Mouse (Mus musculus) heart, embryonic 15.5 days (tissue): Measurements from ENCODE around the gene Pdpk1. TPM values are rescaled to one million over a fixed set of nuclear protein-coding genes. Genes with fewer than 3 reads are reported as not detected.
A peak's percentile ranks its signal among the peaks of the same experiment; 100 is the strongest.
"Not testable (repeated sequence)": the region's sequence is repeated elsewhere in the genome, so short reads cannot be mapped to it uniquely, and the experiment has no call there.

Source experiments
- ATAC-seq: fragments of 200-750 bp; cut with Nextera tagmentation; replicated peaks from 2 replicates; pipeline ENCODE4 v1.8.0; 2017; ENCODE audit warnings: low read depth, moderate TSS enrichment; ENCODE audit not compliant: insufficient number of reproducible peaks, insufficient read depth, low FRiP score
- H3K27ac ChIP-seq: fragments of 300-500 bp; sonication (generic); 2 replicates; pipeline ENCODE4 v1.5.1; 2015; ENCODE audit warnings: mild to moderate bottlenecking, inconsistent platforms
- H3K27me3 ChIP-seq: fragments of 300-500 bp; sonication (generic); 2 replicates; pipeline ENCODE4 v1.6.1; 2015; ENCODE audit warnings: inconsistent platforms
- H3K36me3 ChIP-seq: fragments of 300-500 bp; sonication (generic); 2 replicates; pipeline ENCODE4 v1.6.1; 2015; ENCODE audit warnings: mild to moderate bottlenecking, inconsistent platforms
- H3K4me1 ChIP-seq: fragments of 300-500 bp; sonication (generic); replicated peaks from 2 replicates; pipeline ENCODE4 v1.6.1; 2015; ENCODE audit warnings: inconsistent platforms
- H3K4me2 ChIP-seq: fragments of 300-500 bp; sonication (generic); 2 replicates; pipeline ENCODE4 v1.6.1; 2015; ENCODE audit warnings: inconsistent platforms, mild to moderate bottlenecking, moderate library complexity
- H3K4me3 ChIP-seq: fragments of 300-500 bp; sonication (generic); 2 replicates; pipeline ENCODE4 v1.5.1; 2015; ENCODE audit warnings: mild to moderate bottlenecking, inconsistent platforms
- H3K9ac ChIP-seq: fragments of 300-500 bp; sonication (generic); 2 replicates; pipeline ENCODE4 v1.6.1; 2015; ENCODE audit warnings: mild to moderate bottlenecking, inconsistent platforms
- H3K9me3 ChIP-seq: fragments of 300-500 bp; sonication (generic); replicated peaks from 2 replicates; pipeline ENCODE4 v1.6.1; 2016; ENCODE audit warnings: inconsistent platforms
- WGBS: fragments of 180-500 bp; shearing (Covaris S2); methylation state at CpG from one replicate; pipeline ENCODE4 v1.1.7; 2015; ENCODE audit warnings: mixed read lengths; 5-methylcytosine and 5-hydroxymethylcytosine counted together
- polyA plus RNA-seq: library from polyadenylated mRNA; unstranded; fragments of >200 nt; fragmentation: Nextera tagmentation; extraction: Ambion mirVana; gene quantifications from 2 replicates; pipeline ENCODE4 v1.2.1, GENCODE M21; 2015

Pdpk1 gene
- polyA plus RNA-seq, 1 experiment from 2014 or later: 39.5 TPM

DNA sequence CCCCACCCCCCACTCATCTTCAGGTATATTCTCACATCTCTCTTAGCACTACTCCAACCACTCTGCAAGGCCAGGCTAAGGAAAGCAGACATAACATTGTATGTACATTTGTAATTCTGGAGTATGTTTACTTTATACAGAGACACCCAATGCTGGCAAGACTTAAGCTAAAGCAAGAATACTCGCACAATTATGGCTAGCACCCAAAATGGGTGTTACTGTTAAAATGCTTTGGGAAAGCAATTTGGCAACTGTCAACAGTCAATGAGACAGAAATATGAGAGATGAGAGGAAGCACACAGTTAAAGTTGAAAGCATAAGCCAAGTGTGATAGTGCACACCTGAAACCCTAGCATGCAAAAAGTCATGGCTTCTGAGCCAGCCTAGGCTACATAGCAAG is 39.5 kb downstream of the Pdpk1 start:
- 84% methylated on average over 1 of the region's 1 CpGs for WGBS
- no peak overlapping the region for H3K4me2 ChIP-seq
- peaks cover 9% of the 10 kb centered on the region; the same call in 1 of the 2 replicates for H3K36me3 ChIP-seq
- no peak overlapping the region for H3K27ac ChIP-seq
- no peak for ATAC-seq
- peaks cover 11% of the 10 kb centered on the region; the same call in 1 of the 2 replicates for H3K4me1 ChIP-seq
- H3K27me3 ChIP-seq: no peaks in the 10 kb centered on the region
- H3K4me3 ChIP-seq: no peak overlapping the region
- no peak overlapping the region for H3K9ac ChIP-seq
- no peaks in the 10 kb centered on the region for H3K9me3 ChIP-seq

GRCm38 (mm10) chr17:24108896-24109295 is 41.8 kb downstream of the Pdpk1 start:
- H3K9me3 ChIP-seq: no peaks in the 10 kb centered on the region
- ATAC-seq: peak; percentile 72
- peak overlapping the region; percentile 67 for H3K27ac ChIP-seq
- no peak overlapping the region for H3K9ac ChIP-seq
- H3K27me3 ChIP-seq: no peaks in the 10 kb centered on the region
- WGBS: 18% methylated on average over 1 of the region's 1 CpGs
- H3K4me3 ChIP-seq: no peak overlapping the region
- H3K36me3 ChIP-seq: peaks cover 27% of the 10 kb centered on the region
- H3K4me1 ChIP-seq: 0 out of 2 replicates have a peak, but pooled peaks cover 8% of the 10 kb centered on the region
- no peak overlapping the region for H3K4me2 ChIP-seq

- Histone ChIP-seq H3K27me3 (no peaks in the 10 kb centered on the region), H3K4me1 (0 out of 2 replicates have a peak, but pooled peaks cover 8% of the 10 kb centered on the region), H3K9me3 (no peaks in the 10 kb centered on the region), H3K9ac (no peak overlapping the region), H3K36me3 (peaks cover 48% of the 10 kb centered on the region), H3K4me3 (no peak overlapping the region), H3K4me2 (no peak overlapping the region), H3K27ac (no peak overlapping the region)
- 90% methylated on average over 2 of the region's 2 CpGs for WGBS
- no peak for ATAC-seq
Observed at GRCm38 (mm10) chr17:24105111-24105510, 45.6 kb downstream of the Pdpk1 start.

DNA sequence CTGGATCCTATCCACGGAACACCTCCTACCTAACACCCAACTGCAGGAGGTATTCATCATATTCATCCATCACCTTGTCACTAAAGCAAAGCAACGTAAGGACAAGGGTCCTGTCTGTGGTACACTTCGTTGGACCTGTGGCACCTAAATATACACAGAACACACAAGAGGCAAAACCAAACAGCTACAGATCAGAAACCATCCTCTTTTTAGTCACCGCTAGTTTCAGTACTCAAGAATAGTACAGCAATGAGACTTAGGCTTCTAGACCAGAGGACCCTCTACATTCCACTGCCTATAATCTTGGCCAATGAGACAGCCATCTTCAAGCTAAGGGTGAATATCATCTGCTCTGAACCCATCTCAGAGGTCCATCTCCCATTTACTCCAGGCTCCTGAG is 52.4 kb downstream of the Pdpk1 start:
- no peak for ATAC-seq
- Histone ChIP-seq H3K9ac (no peak overlapping the region), H3K27me3 (no peaks in the 10 kb centered on the region), H3K27ac (no peak overlapping the region), H3K4me1 (no peaks in the 10 kb centered on the region), H3K4me2 (no peak overlapping the region), H3K4me3 (no peak overlapping the region), H3K36me3 (peaks cover 45% of the 10 kb centered on the region), H3K9me3 (no peaks in the 10 kb centered on the region)
- WGBS: 87% methylated on average over 4 of the region's 4 CpGs

DNA sequence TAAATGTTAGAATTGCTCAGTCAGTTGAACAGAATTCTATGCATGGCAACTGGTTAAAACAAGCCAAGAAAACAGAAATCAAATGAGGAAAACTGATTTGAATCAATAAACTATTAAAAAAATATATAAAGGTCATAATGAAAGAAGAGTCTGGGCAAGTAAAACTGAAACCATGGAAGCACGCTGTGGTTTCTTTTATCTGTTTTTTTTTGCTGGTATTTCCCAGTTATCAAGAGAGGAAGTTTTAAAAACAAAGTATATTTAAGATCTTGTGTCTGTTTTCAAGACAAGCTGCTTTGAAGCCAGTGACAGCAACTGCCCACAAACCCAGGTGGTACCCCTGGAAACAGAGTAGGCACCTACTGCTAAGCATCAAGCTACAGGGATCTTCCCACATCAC is 60.1 kb downstream of the Pdpk1 start:
- no peak overlapping the region for H3K4me2 ChIP-seq
- no peak for ATAC-seq
- no peak overlapping the region for H3K9ac ChIP-seq

DNA sequence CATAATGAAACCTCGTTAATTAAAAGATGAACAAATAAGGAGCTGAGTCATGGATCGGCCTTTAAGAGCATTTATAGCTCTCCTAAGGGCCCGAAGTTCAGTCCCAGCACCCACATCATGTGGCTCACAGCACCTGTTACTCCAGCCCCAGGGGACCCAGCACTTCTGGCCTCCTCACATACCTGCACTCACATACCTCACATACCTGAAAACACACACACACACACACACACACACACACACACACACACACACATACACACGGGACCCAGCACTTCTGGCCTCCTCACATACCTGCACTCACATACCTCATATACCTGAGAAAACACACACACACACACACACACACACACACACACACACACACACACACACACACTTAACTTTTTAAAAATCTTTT is 64.3 kb downstream of the Pdpk1 start:
- not testable (repeated sequence) for ATAC-seq, H3K27ac ChIP-seq, H3K4me3 ChIP-seq, H3K9ac ChIP-seq, H3K27me3 ChIP-seq, H3K4me2 ChIP-seq, H3K9me3 ChIP-seq, H3K4me1 ChIP-seq
- 79% methylated on average over 4 of the region's 4 CpGs for WGBS
- H3K36me3 ChIP-seq: peaks cover 33% of the 10 kb centered on the region

More for the DNA sequence above, 60.1 kb downstream of the Pdpk1 start:
- Histone ChIP-seq H3K9me3 (no peaks in the 10 kb centered on the region), H3K4me1 (0 out of 2 replicates have a peak, but pooled peaks cover 3% of the 10 kb centered on the region), H3K36me3 (peaks cover 37% of the 10 kb centered on the region), H3K27ac (no peak overlapping the region), H3K27me3 (no peaks in the 10 kb centered on the region), H3K4me3 (no peak overlapping the region)
- 82% methylated on average over 1 of the region's 1 CpGs for WGBS

- Histone ChIP-seq H3K4me2 (no peak overlapping the region), H3K27me3 (no peaks in the 10 kb centered on the region), H3K27ac (no peak overlapping the region), H3K9ac (no peak overlapping the region), H3K4me3 (no peak overlapping the region), H3K36me3 (peaks cover 35% of the 10 kb centered on the region), H3K9me3 (no peaks in the 10 kb centered on the region), H3K4me1 (no peaks in the 10 kb centered on the region)
- no peak for ATAC-seq
- WGBS: 52% methylated on average over 1 of the region's 1 CpGs
Observed at GRCm38 (mm10) chr17:24084593-24084992, 66.1 kb downstream of the Pdpk1 start.

DNA sequence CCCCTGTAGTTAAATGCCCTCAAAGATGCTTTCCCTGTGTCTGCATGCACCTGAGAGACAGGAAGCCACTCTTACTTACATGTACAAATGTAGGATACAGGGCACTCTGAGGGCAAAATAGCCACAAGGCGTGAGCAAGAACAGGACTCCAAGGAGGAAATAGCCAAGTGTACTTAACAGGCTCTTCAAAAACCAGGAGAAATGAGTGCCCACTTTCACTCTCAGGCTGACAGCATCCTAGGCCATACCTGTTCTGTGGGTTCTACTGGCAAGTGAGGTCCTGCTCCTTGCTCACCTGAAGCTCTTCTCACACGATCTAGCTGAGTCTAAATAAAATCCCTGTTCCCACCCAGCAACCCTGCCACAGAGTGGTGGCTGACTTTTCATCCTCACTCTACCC is 73.6 kb downstream of the Pdpk1 start:
- no peak overlapping the region for H3K9ac ChIP-seq
- no peaks in the 10 kb centered on the region for H3K27me3 ChIP-seq
- H3K27ac ChIP-seq: no peak overlapping the region
- peaks cover 5% of the 10 kb centered on the region for H3K4me1 ChIP-seq
- no peaks in the 10 kb centered on the region for H3K9me3 ChIP-seq
- no peak for ATAC-seq
- no peak overlapping the region for H3K4me2 ChIP-seq
- H3K4me3 ChIP-seq: no peak overlapping the region
- 81% methylated on average over 2 of the region's 2 CpGs for WGBS
- H3K36me3 ChIP-seq: peaks cover 39% of the 10 kb centered on the region

GRCm38 (mm10) chr17:24072919-24073696 is 77.6 kb downstream of the Pdpk1 start, which contains the start of gene Kctd5:
Gene Kctd5 (minus strand): TSS chr17:24073485.
- Histone ChIP-seq H3K4me3 (peak within 1 kb of the TSS; percentile 98), H3K36me3 (peaks cover 16% of the 10 kb centered on the region), H3K27ac (peak within 1 kb of the TSS; percentile 90), H3K4me2 (peak within 1 kb of the TSS; percentile 79), H3K4me1 (peaks cover 18% of the 10 kb centered on the region), H3K27me3 (no peaks in the 10 kb centered on the region), H3K9me3 (no peaks in the 10 kb centered on the region), H3K9ac (peak within 1 kb of the TSS; percentile 98)
- under 1% methylated on average over 62 of the region's 62 CpGs for WGBS
- ATAC-seq: peak; percentile 97

- no peaks in the 10 kb centered on the region for H3K9me3 ChIP-seq
- peaks cover 21% of the 10 kb centered on the region for H3K4me1 ChIP-seq
- ATAC-seq: no peak
- no peak overlapping the region for H3K4me2 ChIP-seq
- H3K4me3 ChIP-seq: no peak overlapping the region
- H3K9ac ChIP-seq: no peak overlapping the region
- no peaks in the 10 kb centered on the region for H3K27me3 ChIP-seq
- no peaks in the 10 kb centered on the region for H3K36me3 ChIP-seq
- H3K27ac ChIP-seq: no peak overlapping the region
- 85% methylated on average over 3 of the region's 3 CpGs for WGBS
Observed at GRCm38 (mm10) chr17:24069531-24069930, 81.2 kb downstream of the Pdpk1 start.

- no peak overlapping the region for H3K4me3 ChIP-seq
- H3K27ac ChIP-seq: no peak overlapping the region
- peaks cover 21% of the 10 kb centered on the region for H3K4me1 ChIP-seq
- 67% methylated on average over 5 of the region's 5 CpGs for WGBS
- no peaks in the 10 kb centered on the region for H3K27me3 ChIP-seq
- H3K4me2 ChIP-seq: no peak overlapping the region
- no peaks in the 10 kb centered on the region for H3K36me3 ChIP-seq
- H3K9me3 ChIP-seq: no peaks in the 10 kb centered on the region
- H3K9ac ChIP-seq: no peak overlapping the region
- ATAC-seq: no peak
Observed at GRCm38 (mm10) chr17:24068271-24068670, 82.5 kb downstream of the Pdpk1 start.
